22 mouse cellular contexts compared by ENCODE assay signal in genomic region chr2:132183874-132184273, GRCm38 (mm10). TPM values are rescaled to one million over a fixed set of nuclear protein-coding genes. Genes with fewer than 3 reads are reported as not detected.
DNase-seq lines count a peak whose midpoint lies in the region; ATAC-seq and TF ChIP-seq lines count a peak whose summit lies in the region.
"Had no signal": no experiment of that assay in that cellular context is flagged by ENCODE, and none has a peak within 500 bp of the region (broad histone marks: within the 10 kb centered on the region; RNA-seq: fewer than 3 reads in every experiment).

No protein-coding gene starts in this region.

- H3K9me3 ChIP-seq in kidney, embryonic 15.5 days (replicated peaks) = no peaks in the 10 kb centered on the region
- no peaks in the 10 kb centered on the region for H3K9me3 ChIP-seq in CH12.LX (replicated peaks; ENCODE audit: low read length)
- H3K9me3 ChIP-seq: embryonic facial prominence, embryonic 10.5 days; embryonic facial prominence, embryonic 12.5 days; forebrain, embryonic 13.5 days; forebrain, embryonic 15.5 days; G1E had no signal

- no peak for TF ChIP-seq EP300 in CH12.LX (IDR thresholded peaks at IDR 0.05; ENCODE audit: low read length)

- TF ChIP-seq POLR2A in CH12.LX (IDR thresholded peaks at IDR 0.05; ENCODE audit: low read depth, low read length) = no peak

- no peak overlapping the region for H3K4me3 ChIP-seq in kidney, embryonic 15.5 days (replicated peaks)
- no peak overlapping the region for H3K4me3 ChIP-seq in CH12.LX (replicated peaks in 1 of 3; ENCODE audit: low read depth in 2 of 3, low read length in 2 of 3, poor library complexity in 1 of 3)
- H3K4me3 ChIP-seq: embryonic facial prominence, embryonic 10.5 days; embryonic facial prominence, embryonic 12.5 days; forebrain, embryonic 13.5 days; forebrain, embryonic 15.5 days had no signal

- H3K4me1 ChIP-seq in kidney, embryonic 15.5 days = peaks cover 8% of the 10 kb centered on the region
- H3K4me1 ChIP-seq in CH12.LX (ENCODE audit: control insufficient read depth in 1 of 2, insufficient read depth in 2 of 2) = peaks cover 13 to 32% of the 10 kb centered on the region in 2 experiments
- H3K4me1 ChIP-seq: embryonic facial prominence, embryonic 10.5 days; embryonic facial prominence, embryonic 12.5 days; forebrain, embryonic 13.5 days; forebrain, embryonic 15.5 days had no signal

- TF ChIP-seq CTCF in CH12.LX (conservative IDR thresholded peaks at IDR 0.05 in 1 of 2, IDR thresholded peaks at IDR 0.05 in 1 of 2; ENCODE audit: low read depth in 2 of 2, low read length in 2 of 2) = no peak

- peak; percentile 25 to 37 for DNase-seq in adrenal gland, postnatal 36 days
- DNase-seq in adrenal gland, postnatal 25 days = no peak
- no peak for DNase-seq in kidney, adult 8-10 months
- DNase-seq in CH12.LX (ENCODE audit: extremely low read depth) (no peak), ZHBTc4 (ENCODE audit: low read depth, low spot score) (peak; percentile 34)
- DNase-seq in T-cell, adult 2 months (ENCODE audit: low spot score) = no peak
- DNase-seq: adrenal gland, postnatal 14 days; cerebellum, adult 11-12 months; cerebellum, adult 2 months; cerebellum, adult 9-10 months; cerebellum, postnatal 10 days; cerebellum, postnatal 25 days; forebrain, postnatal 0 days had no signal

- H3K27ac ChIP-seq in kidney, embryonic 15.5 days = no peak overlapping the region
- H3K27ac ChIP-seq in CH12.LX (ENCODE audit: insufficient read depth, low read depth) = no peak overlapping the region
- H3K27ac ChIP-seq: embryonic facial prominence, embryonic 10.5 days; embryonic facial prominence, embryonic 12.5 days; forebrain, embryonic 13.5 days; forebrain, embryonic 15.5 days had no signal

- in situ Hi-C loops in CH12.LX (cut with MboI; ENCODE audit: low pct_ligation_motif_present, low pct_unique_long_range_greater_than_20kb, low sequenced_read_pairs) = no loop called here

- dilution Hi-C loops in CH12.LX (cut with MboI; ENCODE audit: extremely low pct_ligation_motif_present, extremely low pct_unique_long_range_greater_than_20kb, low sequenced_read_pairs) = no loop called here

- 56% methylated on average over 6 of the region's 6 CpGs for WGBS in kidney, embryonic 15.5 days

- H3K36me3 ChIP-seq in kidney, embryonic 15.5 days = no peaks in the 10 kb centered on the region
- H3K36me3 ChIP-seq in CH12.LX (replicated peaks in 1 of 2; ENCODE audit: control insufficient read depth in 1 of 2, insufficient read depth in 1 of 2, low read length in 1 of 2) = no peaks in the 10 kb centered on the region
- H3K36me3 ChIP-seq: embryonic facial prominence, embryonic 10.5 days; embryonic facial prominence, embryonic 12.5 days; forebrain, embryonic 15.5 days; G1E had no signal

- no peaks in the 10 kb centered on the region for H3K79me2 ChIP-seq in CH12.LX (replicated peaks; ENCODE audit: control insufficient read depth, extremely low read depth, insufficient read depth, poor library complexity, severe bottlenecking)

- no peak overlapping the region for H3K4me2 ChIP-seq in kidney, embryonic 15.5 days
- H3K4me2 ChIP-seq in CH12.LX (ENCODE audit: insufficient read depth, low read depth, poor library complexity, severe bottlenecking) = no peak overlapping the region
- H3K4me2 ChIP-seq: embryonic facial prominence, embryonic 12.5 days; forebrain, embryonic 13.5 days; forebrain, embryonic 15.5 days had no signal

- H3K27me3 ChIP-seq in kidney, embryonic 15.5 days = no peaks in the 10 kb centered on the region
- H3K27me3 ChIP-seq in CH12.LX (replicated peaks) = no peaks in the 10 kb centered on the region
- H3K27me3 ChIP-seq: embryonic facial prominence, embryonic 12.5 days; forebrain, embryonic 13.5 days; forebrain, embryonic 15.5 days; Patski had no signal

- ATAC-seq in kidney, embryonic 15.5 days (replicated peaks; ENCODE audit: low FRiP score) = peak; percentile 33; the same call in 1 of the 2 replicates
- no peak for ATAC-seq in granulocyte monocyte progenitor cell, adult 5-6 weeks (replicated peaks; ENCODE audit: poor library complexity, severe bottlenecking)
- ATAC-seq: activated CD4-positive, CD25-positive, alpha-beta regulatory T cell, adult 4 months; forebrain, embryonic 13.5 days; forebrain, embryonic 15.5 days; forebrain, postnatal 0 days; Patski had no signal

- H3K9ac ChIP-seq in kidney, embryonic 15.5 days = no peak overlapping the region
- no peak overlapping the region for H3K9ac ChIP-seq in CH12.LX (ENCODE audit: insufficient read depth, low read depth)
- H3K9ac ChIP-seq: embryonic facial prominence, embryonic 12.5 days; forebrain, embryonic 13.5 days; forebrain, embryonic 15.5 days; forebrain, postnatal 0 days had no signal

- TF ChIP-seq RAD21 in CH12.LX (IDR thresholded peaks at IDR 0.05; ENCODE audit: low read depth, low read length) = no peak

TF ChIP-seq in CH12.LX, 34 proteins besides CTCF, POLR2A, EP300 and RAD21:
- peak; percentile 19; the same call in 1 of the 2 replicates for TF ChIP-seq BHLHE40 (IDR thresholded peaks at IDR 0.05; ENCODE audit: low read depth, low read length)
- TF ChIP-seq ZNF384 (IDR thresholded peaks at IDR 0.05; ENCODE audit: low read depth, low read length) = no peak
- no peak for TF ChIP-seq MXI1 (IDR thresholded peaks at IDR 0.05; ENCODE audit: low read depth, low read length)
- no peak for TF ChIP-seq CHD1 (IDR thresholded peaks at IDR 0.05; ENCODE audit: low read depth, low read length)

RNA-seq across cellular contexts. Expression of gene Slc23a2, which starts 39.0 kb away (rescaled TPM):
- total RNA-seq in adrenal gland, postnatal 36 days (2021) = 100 to 1,000 TPM in 1 of 2 experiments, 10 to 100 TPM in 1; 85.9 to 282 TPM
- total RNA-seq in adrenal gland, postnatal 25 days (2021) = 61.4 and 68.0 TPM in 2 replicates
- 12.9 and 14.5 TPM in 2 replicates for polyA plus RNA-seq in kidney, embryonic 15.5 days (2015; fragmentation: Nextera tagmentation; extraction: Ambion mirVana)
- total RNA-seq in CH12.LX (2012; rRNA removed) = 11.8 and 13.4 TPM in 2 replicates
- 10.6 and 11.0 TPM in 2 replicates for total RNA-seq in CH12.LX (2014; rRNA removed)
- polyA plus RNA-seq in CH12.LX (2012; ENCODE audit: insufficient read length, low read depth) = 20.3 and 21.7 TPM in 2 replicates
- 4.5 and 12.5 TPM in 2 replicates for total RNA-seq in granulocyte monocyte progenitor cell, adult 5-6 weeks (2014; fragmentation: Nextera tagmentation)
- total RNA-seq in granulocyte monocyte progenitor cell, adult 5-6 weeks (2017) = 5.6 and 17.1 TPM in 2 replicates

Comparison
In these comparisons a context has a peak if more than half of its experiments do, and no peak if none do; other contexts are left out.
1. DNase-seq: peak in adrenal gland, postnatal 36 days (2 of 2) and ZHBTc4 (single experiment); none in adrenal gland, postnatal 25 days (single experiment), kidney, adult 8-10 months (0 of 2), CH12.LX (single experiment) and T-cell, adult 2 months (single experiment).